Mouse (Mus musculus) mouse trophoblast stem cell (cell line): ENCODE results near the gene Slitrk5.
"Not testable (repeated sequence)": the region's sequence is repeated elsewhere in the genome, so short reads cannot be mapped to it uniquely, and the experiment has no call there.

Source experiments
- in situ Hi-C, 2 experiments: fragments of 300-500 bp; cut with MseI, MboI; formaldehyde crosslinking; loops; 2 replicates in 1 of 2; 3 replicates in 1 of 2; pipeline ENCODE4 v1.15.1; 2025

Slitrk5 gene

DNA sequence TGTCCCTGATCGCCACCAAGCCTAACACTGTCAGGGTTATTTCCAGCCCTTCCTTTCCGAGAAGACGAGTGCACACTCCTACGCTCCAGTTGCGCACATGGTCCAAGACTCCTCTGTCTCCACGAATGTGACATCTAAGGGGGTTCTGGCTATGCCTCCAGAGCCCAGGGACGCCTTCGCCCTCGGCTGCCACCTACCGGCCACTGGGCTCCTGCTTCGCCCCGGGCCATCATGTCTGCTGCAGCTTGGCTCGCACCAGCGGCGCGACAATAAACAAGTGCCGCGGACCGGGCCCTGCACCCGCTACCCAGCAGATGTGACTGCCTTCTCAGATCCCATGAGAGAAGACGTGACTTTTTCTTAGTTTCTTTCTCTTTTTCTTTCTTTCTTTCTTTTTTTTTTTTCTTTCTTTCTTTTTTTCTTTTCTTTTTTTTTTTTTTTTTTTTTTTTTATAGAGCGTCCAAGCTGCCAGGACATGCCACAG, at the start of gene Slitrk5:
TSS of gene Slitrk5 (plus strand) at position 434 of the 484 bp plus-strand sequence.
- in situ Hi-C loops: no loop called here

DNA sequence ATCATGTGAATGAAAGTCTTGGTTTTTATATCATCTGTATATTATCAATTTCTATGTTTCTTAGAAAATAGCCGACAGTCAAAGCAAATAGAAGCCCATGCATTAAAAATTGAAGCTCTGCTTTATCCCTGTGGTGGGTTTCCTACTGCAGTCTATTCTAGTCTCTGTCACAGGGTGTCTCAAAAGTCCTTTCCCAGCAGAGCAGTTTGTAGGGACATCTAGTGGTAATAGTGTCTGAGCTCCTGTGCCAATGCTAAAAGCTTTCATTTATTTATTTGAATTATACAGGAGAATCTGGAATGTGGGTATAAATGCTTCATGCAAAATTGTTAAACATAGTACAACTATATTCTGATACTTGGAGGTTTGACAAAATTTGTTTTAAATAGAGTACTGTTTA, 2.0 kb upstream of the Slitrk5 start:
- in situ Hi-C loops: no loop called here

DNA sequence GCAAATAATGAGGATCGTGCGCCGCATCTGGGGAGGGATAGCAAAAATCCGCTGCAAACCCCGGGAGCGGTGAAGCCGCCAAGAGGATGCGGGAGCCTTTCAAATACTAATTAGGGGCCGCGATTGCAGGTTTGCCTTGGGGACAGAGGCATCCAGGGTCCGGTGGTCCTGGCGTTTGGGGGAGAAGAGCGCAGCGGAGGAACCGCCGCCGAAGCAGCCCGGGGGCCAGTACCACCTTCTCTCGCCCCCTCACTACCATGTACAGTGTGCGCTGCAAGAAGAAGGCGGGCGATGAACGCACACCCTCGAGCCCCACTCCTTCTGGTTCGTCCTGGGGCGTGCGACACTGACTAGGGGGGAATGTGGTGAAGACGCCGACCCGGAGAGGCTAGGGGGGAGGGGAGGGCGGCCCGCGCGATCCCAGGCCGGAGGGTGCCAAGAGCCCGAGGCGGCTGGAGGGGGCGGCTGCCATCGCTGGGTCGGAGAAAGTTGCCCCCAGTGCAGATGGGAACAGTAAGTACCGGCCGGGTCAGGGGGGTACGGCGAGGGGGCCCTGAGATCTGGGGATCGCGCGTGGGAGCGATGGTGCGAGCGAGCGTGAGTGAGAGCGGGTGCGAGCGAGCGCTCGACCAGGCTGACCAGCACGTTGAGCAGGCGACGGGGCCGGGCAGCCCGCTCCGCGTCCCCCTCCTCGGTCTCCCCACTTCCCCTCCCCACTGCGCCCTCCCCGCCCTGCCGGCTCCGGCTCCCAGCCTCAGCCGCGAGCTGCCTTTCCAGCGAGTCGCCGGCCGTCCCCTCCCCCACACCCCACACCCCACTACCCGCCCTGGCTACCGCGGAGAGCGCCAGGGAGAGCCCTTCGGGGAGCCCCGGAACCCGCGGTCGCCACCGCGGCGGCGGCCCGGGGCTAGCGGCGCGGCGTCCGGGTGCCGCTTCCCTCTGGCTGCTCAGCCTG, 591 bp downstream of the Slitrk5 start:
- in situ Hi-C loops: no loop called here

DNA sequence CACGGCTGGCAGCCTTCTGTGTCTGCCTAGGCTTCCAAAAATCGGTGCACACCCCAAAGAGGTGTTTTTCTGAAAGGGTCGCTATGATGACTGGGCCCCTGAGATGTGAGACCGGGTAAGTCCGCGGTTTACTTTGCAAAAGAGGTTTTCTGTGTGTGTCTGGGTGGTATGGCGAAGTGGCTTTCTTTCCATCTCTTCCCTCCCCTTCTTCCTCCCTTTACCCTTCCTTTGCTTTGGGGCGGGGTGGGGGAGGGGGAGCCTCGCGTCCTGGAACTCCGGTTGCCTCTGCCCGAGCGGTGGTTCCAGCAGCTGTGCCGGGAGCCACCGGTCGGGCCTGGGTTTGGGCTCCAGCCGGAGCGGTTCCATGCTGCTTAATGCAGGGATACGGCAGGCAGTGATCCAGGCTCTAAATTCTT, 1.3 kb downstream of the Slitrk5 start:
- in situ Hi-C loops: no loop called here

DNA sequence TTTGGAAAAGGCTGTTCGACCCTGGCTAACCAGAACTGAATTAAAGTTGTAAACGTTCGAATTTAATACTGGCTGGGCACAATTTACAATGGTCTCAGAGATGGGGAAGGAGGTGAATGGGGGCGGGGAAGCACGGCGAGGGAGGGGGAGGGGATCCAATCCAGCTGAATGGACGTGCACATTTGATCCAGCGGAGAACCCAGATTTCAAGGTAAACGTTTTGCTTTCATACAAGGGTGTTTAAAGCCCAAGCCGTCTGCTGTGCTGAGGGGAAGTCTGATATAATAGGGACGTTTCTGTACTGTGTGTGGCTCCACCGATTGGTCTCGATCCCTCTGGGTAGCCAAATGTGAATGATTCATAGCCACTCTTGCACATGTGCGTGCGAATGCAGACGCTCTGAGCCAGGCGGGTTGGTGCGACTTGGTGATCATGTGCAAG, 2.0 kb downstream of the Slitrk5 start:
- in situ Hi-C loops: no loop called here

DNA sequence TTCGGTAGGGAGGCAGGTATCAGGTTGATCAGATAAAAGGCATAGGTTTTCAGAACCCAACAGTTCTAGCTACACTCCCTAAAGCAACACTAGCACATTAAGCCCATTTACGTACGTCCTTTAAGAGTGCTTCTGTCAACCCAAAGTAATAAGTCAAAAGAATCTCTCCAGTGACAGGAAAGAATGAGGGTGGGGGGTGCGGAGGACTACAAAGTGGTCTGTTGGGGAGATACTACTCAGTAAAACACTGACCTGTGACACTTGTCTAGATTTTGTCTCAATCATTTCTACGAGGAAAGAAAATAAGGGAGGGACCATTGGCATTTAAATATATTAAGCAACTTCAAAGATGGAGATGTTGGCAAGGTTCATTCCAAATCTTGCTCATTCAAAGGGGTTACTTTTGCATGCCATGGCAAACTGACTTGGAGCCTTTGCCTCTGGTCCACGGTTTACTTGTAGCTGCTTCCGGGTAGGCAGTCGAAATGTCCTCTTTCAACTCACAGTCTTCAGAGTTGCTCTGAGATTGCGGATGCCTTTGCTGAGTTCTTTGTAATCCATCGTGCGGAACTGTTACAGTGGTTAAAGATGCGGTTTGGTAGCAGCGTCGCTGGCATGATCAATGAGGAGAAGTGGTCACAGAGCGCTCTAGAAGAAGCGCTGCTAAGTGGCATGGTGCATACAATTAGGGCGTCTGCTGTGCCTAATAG, 2.6 kb downstream of the Slitrk5 start:
- in situ Hi-C loops: no loop called here

DNA sequence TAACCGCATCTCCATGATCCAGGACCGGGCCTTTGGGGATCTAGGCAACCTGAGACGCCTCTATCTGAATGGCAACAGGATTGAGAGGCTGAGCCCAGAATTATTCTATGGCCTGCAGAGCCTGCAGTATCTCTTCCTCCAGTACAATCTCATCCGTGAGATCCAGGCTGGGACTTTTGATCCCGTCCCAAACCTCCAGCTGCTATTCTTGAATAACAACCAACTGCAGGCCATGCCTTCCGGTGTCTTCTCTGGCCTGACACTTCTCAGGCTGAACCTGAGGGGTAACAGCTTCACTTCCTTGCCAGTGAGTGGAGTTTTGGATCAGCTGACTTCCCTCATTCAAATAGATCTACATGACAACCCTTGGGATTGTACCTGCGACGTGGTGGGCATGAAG, 5.4 kb downstream of the Slitrk5 start:
- in situ Hi-C loops: no loop called here

DNA sequence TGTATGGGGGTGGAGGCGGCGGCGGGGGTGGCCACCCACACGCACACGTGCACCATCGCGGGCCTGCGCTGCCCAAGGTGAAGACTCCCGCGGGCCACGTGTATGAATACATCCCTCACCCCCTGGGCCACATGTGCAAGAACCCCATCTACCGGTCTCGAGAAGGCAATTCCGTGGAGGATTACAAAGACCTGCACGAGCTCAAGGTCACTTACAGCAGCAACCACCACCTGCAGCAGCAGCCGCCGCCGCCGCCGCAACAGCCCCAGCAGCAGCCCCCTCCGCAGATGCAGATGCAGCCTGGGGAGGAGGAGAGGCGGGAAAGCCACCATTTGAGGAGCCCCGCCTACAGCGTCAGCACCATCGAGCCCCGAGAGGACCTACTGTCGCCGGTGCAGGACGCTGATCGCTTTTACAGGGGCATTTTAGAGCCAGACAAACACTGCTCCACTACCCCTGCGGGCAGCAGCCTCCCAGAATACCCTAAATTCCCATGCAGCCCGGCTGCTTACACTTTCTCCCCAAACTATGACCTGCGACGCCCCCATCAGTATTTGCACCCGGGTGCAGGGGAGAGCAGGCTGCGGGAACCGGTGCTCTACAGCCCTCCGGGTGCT, 6.3 kb downstream of the Slitrk5 start:
- in situ Hi-C loops: no loop called here

DNA sequence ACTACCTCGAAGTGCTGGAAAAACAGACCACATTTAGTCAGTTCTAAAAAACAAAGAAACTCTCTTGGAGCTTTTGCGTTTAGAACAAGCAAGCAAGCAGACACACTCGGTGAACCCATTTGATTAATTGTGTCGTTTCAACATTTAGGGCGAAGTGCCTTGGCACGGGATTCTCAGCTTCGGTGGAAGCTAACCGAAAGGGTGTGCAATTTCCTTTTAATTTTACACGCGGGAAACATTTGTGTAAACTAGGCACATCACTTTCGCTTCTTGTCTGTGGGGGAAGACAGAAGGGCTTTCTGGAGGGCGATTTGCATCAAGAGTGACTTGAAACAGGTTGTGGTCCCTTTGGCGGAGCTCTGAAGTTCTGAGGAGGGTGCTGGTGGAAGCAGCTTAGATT, 6.9 kb downstream of the Slitrk5 start:
- in situ Hi-C loops: no loop called here

DNA sequence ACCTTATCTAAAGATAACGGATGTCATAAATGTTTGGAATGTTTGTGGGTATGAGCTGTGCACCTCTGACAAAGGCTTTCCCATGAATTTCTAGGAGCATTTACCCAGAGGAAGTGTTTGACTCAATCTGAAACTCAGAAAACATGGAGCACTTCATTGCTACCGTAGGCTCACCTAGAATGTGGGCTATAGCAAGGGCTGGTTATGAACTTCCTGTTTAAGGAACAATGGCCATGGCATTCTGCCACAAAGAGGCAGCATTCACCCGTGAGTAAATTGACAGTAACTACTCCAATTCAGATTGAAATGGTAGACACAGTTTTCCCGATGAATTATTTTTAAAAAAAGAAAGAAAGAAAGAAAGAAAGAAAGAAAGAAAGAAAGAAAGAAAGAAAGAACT, 8.6 kb downstream of the Slitrk5 start:
- in situ Hi-C loops: no loop called here

DNA sequence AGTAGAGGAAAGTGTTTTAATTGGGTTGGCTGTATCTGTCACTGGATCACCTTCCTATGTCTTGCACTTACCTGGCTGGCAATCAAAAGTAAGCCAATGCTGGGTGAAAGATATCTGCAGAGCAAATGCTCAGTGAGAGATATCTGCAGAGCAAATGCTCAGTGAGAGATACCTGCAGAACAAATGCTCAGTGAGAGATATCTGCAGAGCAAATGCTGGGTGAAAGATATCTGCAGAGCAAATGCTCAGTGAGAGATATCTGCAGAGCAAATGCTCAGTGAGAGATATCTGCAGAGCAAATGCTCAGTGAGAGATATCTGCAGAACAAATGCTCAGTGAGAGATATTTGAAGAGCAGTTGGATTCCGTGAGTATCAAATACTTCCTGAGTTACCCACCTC, 15.2 kb downstream of the Slitrk5 start:
- in situ Hi-C loops: not testable (repeated sequence)

DNA sequence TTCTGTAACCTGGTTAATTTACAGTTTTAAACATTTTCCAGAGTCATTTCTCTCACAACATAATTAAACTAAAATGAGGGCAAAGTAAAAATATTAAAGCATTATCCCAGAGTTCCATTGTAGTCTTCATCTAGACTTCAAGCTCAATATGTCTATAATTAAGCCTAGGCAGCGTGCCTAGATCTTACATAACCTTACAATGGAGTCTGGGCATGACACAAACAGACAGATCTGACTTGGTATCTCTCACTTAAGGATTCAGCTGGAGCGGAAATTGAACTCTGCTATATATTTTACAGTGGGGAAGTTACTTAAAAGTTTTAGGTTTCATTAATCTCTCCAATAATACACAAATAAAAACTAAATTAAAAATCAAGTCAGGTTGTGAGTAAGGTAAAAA, 54.9 kb downstream of the Slitrk5 start:
- in situ Hi-C loops: no loop called here
